Mouse (Mus musculus) lung, postnatal 0 days (tissue): ENCODE measurements around the gene Mrc1.

Experiments used
- CTCF ChIP-seq: IDR thresholded peaks from 2 replicates; pipeline ENCODE4 v1.5.1; 2016; ENCODE audit warnings: antibody characterized with exemption, mild to moderate bottlenecking
- EP300 ChIP-seq: IDR thresholded peaks from 2 replicates; pipeline ENCODE4 v1.6.1; 2016; ENCODE audit warnings: antibody characterized with exemption, mild to moderate bottlenecking, control low read depth

DNA sequence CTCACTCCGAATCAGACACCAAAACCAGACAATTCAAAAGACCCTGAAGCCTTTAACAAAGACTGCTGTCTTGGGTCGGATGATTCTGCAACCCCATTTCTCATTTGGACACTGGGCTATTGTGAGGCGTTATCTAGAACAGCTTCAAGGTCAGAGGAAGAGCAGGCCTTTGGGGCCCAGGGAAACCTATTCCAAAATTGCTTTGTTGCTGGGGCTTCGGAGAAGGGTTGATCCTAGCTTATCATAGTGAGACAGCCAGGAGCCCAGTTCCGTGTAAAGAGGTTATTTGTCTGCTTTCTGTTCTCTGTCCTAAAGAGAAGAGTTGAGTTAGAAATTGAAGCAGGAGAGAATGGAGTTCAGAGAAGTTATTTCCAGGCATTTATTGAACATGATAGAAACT lies 10.0 kb downstream of the Mrc1 start:
- TF ChIP-seq EP300 (no peak), CTCF (no peak)
